Mouse (Mus musculus): ENCODE data around the gene Sort1. TPM values are rescaled to one million over a fixed set of nuclear protein-coding genes. Genes with fewer than 3 reads are reported as not detected.

Sort1 gene
- polyA plus RNA-seq, 1 experiment from 2014 or later = 30.8 TPM

- Histone ChIP-seq H3K4me1 (ENCODE audit: insufficient read depth, low read depth, low read length) (peaks cover under 1% of the 10 kb centered on the region; the same call in 1 of the 2 replicates), H3K27ac (ENCODE audit: low read length) (no peak within 1 kb of the TSS), H3K4me2 (replicated peaks; ENCODE audit: low read depth, low read length) (peak within 1 kb of the TSS; percentile 51), H3K27me3 (replicated peaks; ENCODE audit: insufficient read depth, low read length) (no peaks in the 10 kb centered on the region), H3K9ac (replicated peaks; ENCODE audit: low read depth) (peak within 1 kb of the TSS; percentile 23; the same call in 1 of the 2 replicates), H3K4me3 (ENCODE audit: low read depth, low read length) (peak within 1 kb of the TSS; percentile 61), H3K36me3 (ENCODE audit: insufficient read depth, low read length) (no peaks in the 10 kb centered on the region), H3K9me3 (ENCODE audit: low read length) (no peaks in the 10 kb centered on the region)
- TF ChIP-seq CTCF (IDR thresholded peaks at IDR 0.05) = no peak
- TF ChIP-seq EP300 (IDR thresholded peaks at IDR 0.05) = no peak
- peak; percentile 95 for DNase-seq (ENCODE audit: low spot score)
- peak; percentile 95 for ATAC-seq
- 2% methylated on average over 44 of the region's 44 CpGs for WGBS
These were observed 99.8 kb downstream of the Sort1 start, which contains the start of gene Psrc1 for GRCm38 (mm10) chr3:108383485-108384354. Gene Psrc1 (plus strand): TSS chr3:108383839.

- H3K4me3 ChIP-seq (ENCODE audit: low read depth, low read length) = peak overlapping the region; percentile 61; the same call in 1 of the 2 replicates
- peak overlapping the region; percentile 51; the same call in 1 of the 2 replicates for H3K4me2 ChIP-seq (replicated peaks; ENCODE audit: low read depth, low read length)
- H3K27ac ChIP-seq (ENCODE audit: low read length) = no peak overlapping the region
- no peaks in the 10 kb centered on the region for H3K27me3 ChIP-seq (replicated peaks; ENCODE audit: insufficient read depth, low read length)
- DNase-seq (ENCODE audit: low spot score) (no peak), ATAC-seq (no peak)
- H3K36me3 ChIP-seq (ENCODE audit: insufficient read depth, low read length) = no peaks in the 10 kb centered on the region
- no peak overlapping the region for H3K9ac ChIP-seq (replicated peaks; ENCODE audit: low read depth)
- H3K4me1 ChIP-seq (ENCODE audit: insufficient read depth, low read depth, low read length) = peaks cover 4% of the 10 kb centered on the region; the same call in 1 of the 2 replicates
- TF ChIP-seq EP300 (IDR thresholded peaks at IDR 0.05) (no peak), CTCF (IDR thresholded peaks at IDR 0.05) (no peak)
- no peaks in the 10 kb centered on the region for H3K9me3 ChIP-seq (ENCODE audit: low read length)
- WGBS = 34% methylated on average over 2 of the region's 2 CpGs
These were observed 100.5 kb downstream of the Sort1 start for GRCm38 (mm10) chr3:108384425-108384824.

- H3K9ac ChIP-seq (replicated peaks; ENCODE audit: low read depth) = no peak overlapping the region
- WGBS = 69% methylated on average over 10 of the region's 10 CpGs
- ATAC-seq = no peak
- no peaks in the 10 kb centered on the region for H3K9me3 ChIP-seq (ENCODE audit: low read length)
- H3K4me1 ChIP-seq (ENCODE audit: insufficient read depth, low read depth, low read length) = peaks cover 4% of the 10 kb centered on the region; the same call in 1 of the 2 replicates
- H3K27ac ChIP-seq (ENCODE audit: low read length) = no peak overlapping the region
- DNase-seq (ENCODE audit: low spot score) = no peak
- no peak for TF ChIP-seq EP300 (IDR thresholded peaks at IDR 0.05)
- TF ChIP-seq CTCF (IDR thresholded peaks at IDR 0.05) = no peak
- no peaks in the 10 kb centered on the region for H3K36me3 ChIP-seq (ENCODE audit: insufficient read depth, low read length)
- H3K27me3 ChIP-seq (replicated peaks; ENCODE audit: insufficient read depth, low read length) = no peaks in the 10 kb centered on the region
- no peak overlapping the region for H3K4me2 ChIP-seq (replicated peaks; ENCODE audit: low read depth, low read length)
- no peak overlapping the region for H3K4me3 ChIP-seq (ENCODE audit: low read depth, low read length)
These were observed 102.3 kb downstream of the Sort1 start for GRCm38 (mm10) chr3:108386186-108386585.

GRCm38 (mm10) chr3:108389111-108389545, 105.2 kb downstream of the Sort1 start:
- Histone ChIP-seq H3K4me3 (ENCODE audit: low read depth, low read length) (no peak overlapping the region), H3K27me3 (replicated peaks; ENCODE audit: insufficient read depth, low read length) (no peaks in the 10 kb centered on the region), H3K36me3 (ENCODE audit: insufficient read depth, low read length) (no peaks in the 10 kb centered on the region), H3K9me3 (ENCODE audit: low read length) (no peaks in the 10 kb centered on the region), H3K4me2 (replicated peaks; ENCODE audit: low read depth, low read length) (peak overlapping the region; percentile 23; the same call in 1 of the 2 replicates), H3K4me1 (ENCODE audit: insufficient read depth, low read depth, low read length) (peaks cover 4% of the 10 kb centered on the region; the same call in 1 of the 2 replicates), H3K27ac (ENCODE audit: low read length) (no peak overlapping the region), H3K9ac (replicated peaks; ENCODE audit: low read depth) (no peak overlapping the region)
- TF ChIP-seq CTCF (IDR thresholded peaks at IDR 0.05) = peak; percentile 99
- TF ChIP-seq EP300 (IDR thresholded peaks at IDR 0.05) = no peak
- DNase-seq (ENCODE audit: low spot score) (peak; percentile 96), ATAC-seq (peak; percentile 95)
- under 1% methylated on average over 5 of the region's 5 CpGs for WGBS

- no peak overlapping the region for H3K4me3 ChIP-seq (ENCODE audit: low read depth, low read length)
- 0 out of 2 replicates have a peak, but pooled peaks cover 4% of the 10 kb centered on the region for H3K4me1 ChIP-seq (ENCODE audit: insufficient read depth, low read depth, low read length)
- TF ChIP-seq CTCF (IDR thresholded peaks at IDR 0.05) (no peak), EP300 (IDR thresholded peaks at IDR 0.05) (no peak)
- H3K4me2 ChIP-seq (replicated peaks; ENCODE audit: low read depth, low read length) = 0 out of 2 replicates have a peak overlapping the region, but pooled peaks have one; percentile 1
- no peaks in the 10 kb centered on the region for H3K9me3 ChIP-seq (ENCODE audit: low read length)
- H3K36me3 ChIP-seq (ENCODE audit: insufficient read depth, low read length) = no peaks in the 10 kb centered on the region
- no peak for ATAC-seq
- no peaks in the 10 kb centered on the region for H3K27me3 ChIP-seq (replicated peaks; ENCODE audit: insufficient read depth, low read length)
- DNase-seq (ENCODE audit: low spot score) = no peak
- 20% methylated on average over 10 of the region's 10 CpGs for WGBS
- H3K27ac ChIP-seq (ENCODE audit: low read length) = no peak overlapping the region
- H3K9ac ChIP-seq (replicated peaks; ENCODE audit: low read depth) = no peak overlapping the region
These were observed 108.4 kb downstream of the Sort1 start for GRCm38 (mm10) chr3:108392299-108392698.

GRCm38 (mm10) chr3:108392793-108393192, 108.9 kb downstream of the Sort1 start:
- 59% methylated on average over 13 of the region's 15 CpGs for WGBS
- Histone ChIP-seq H3K27ac (ENCODE audit: low read length) (no peak overlapping the region), H3K9me3 (ENCODE audit: low read length) (no peaks in the 10 kb centered on the region), H3K27me3 (replicated peaks; ENCODE audit: insufficient read depth, low read length) (no peaks in the 10 kb centered on the region), H3K9ac (replicated peaks; ENCODE audit: low read depth) (no peak overlapping the region), H3K36me3 (ENCODE audit: insufficient read depth, low read length) (no peaks in the 10 kb centered on the region), H3K4me1 (ENCODE audit: insufficient read depth, low read depth, low read length) (0 out of 2 replicates have a peak, but pooled peaks cover 4% of the 10 kb centered on the region), H3K4me3 (ENCODE audit: low read depth, low read length) (no peak overlapping the region), H3K4me2 (replicated peaks; ENCODE audit: low read depth, low read length) (0 out of 2 replicates have a peak overlapping the region, but pooled peaks have one; percentile 1)
- DNase-seq (ENCODE audit: low spot score) (no peak), ATAC-seq (no peak)
- TF ChIP-seq CTCF (IDR thresholded peaks at IDR 0.05) = no peak
- TF ChIP-seq EP300 (IDR thresholded peaks at IDR 0.05) = no peak

All from lung, postnatal 0 days (tissue).